Mouse (Mus musculus): Measurements from ENCODE around the gene Ism2. TPM values are rescaled to one million over a fixed set of nuclear protein-coding genes. Genes with fewer than 3 reads are reported as not detected.

The Ism2 gene
- total RNA-seq, 4 experiments from 2014 or later, result 0.29 TPM; not detected in 2

DNA sequence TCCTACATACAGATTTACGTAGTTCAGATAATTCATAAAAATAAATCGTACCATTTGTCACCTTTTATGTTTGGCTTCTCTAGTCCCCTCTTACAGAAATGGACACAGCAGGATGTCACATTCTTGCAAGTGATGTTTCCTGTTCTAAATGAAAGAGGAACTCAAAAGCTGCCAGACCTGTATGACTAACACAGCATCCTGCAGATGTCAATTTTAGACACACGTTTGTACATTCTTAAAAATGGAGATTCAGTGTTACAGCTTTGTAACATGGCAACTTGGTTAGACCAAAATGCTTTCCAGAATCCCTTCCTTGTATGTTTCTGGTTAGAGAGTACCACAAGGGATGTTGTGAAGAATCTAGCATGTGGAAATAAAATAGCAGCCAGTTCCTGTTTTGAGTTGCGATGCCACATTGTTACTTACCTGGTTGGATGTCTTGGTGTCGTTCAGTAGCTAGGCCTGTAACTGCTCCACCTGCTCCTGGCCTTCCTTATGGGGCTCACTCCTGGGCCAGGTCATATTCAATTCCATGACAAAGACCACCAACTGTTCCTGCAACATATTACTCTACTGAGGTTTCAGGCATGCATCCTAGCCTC is 62.5 kb downstream of the Ism2 start:
- no peak for DNase-seq (ENCODE audit: low spot score in 2 of 2)

DNA sequence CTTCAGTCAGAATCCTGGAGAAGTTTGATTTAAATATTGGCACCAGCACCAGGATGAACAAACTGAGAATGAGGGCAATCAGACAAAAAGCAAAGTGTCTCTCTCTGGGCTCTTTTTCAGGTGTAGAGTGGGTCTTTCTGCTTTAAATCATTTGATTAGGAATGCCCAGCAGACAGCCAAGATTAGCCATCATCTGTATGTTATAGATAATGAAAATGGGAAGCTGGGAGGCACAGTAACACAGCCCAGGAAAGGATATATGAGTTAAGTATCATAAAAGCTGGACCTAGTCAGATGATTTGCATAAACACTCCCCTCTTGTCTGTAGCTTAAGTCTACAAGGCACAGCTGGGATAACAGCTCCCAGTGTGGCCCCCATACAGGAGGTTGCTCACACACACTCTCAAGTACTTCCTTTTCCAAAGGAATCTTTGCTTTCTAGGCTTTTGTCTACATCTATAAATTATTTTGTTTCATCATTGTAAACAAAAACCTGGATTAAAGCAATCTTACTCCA is 69.1 kb downstream of the Ism2 start:
- no peak for DNase-seq (ENCODE audit: low spot score in 2 of 2)

DNA sequence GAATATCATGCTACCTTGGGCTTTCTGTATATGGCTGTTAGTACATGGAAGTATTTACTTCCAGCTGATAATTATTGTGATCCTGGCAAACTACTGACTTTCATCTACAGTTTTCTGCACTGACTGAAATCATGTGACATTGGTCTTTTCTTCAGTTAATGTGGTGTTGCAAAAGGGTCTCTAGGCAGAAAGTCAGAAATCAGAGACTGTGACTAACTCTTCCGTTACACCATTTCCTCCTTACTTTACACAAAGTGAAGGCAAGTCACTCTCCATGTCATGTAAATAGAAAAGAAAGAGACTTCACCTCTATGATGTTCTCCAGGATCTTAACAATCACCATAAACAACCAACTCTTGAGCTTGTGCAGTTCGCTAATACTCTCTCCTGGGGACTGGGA is 69.9 kb downstream of the Ism2 start:
- DNase-seq (ENCODE audit: low spot score in 2 of 2), result no peak

Small RNAs within 50 kb of the gene (microRNA-seq; reads per million reads assigned to microRNA genes)
- 0 reads per million in 2 experiments for gene Gm47293

Other genes starting within 250 kb of the Ism2 start
- gene Ngb, start 197.2 kb downstream of the Ism2 start, total RNA-seq (2022), result 1 to 10 TPM; 2.6 to 4.2 (median 3.4) TPM
- 10 to 100 TPM; 51.9 to 56.0 (median 54.8) TPM for gene Gstz1, start 152.5 kb downstream of the Ism2 start, total RNA-seq (2022)
- gene Pomt2, start 151.7 kb downstream of the Ism2 start, total RNA-seq (2022), result 10 to 100 TPM; 18.0 to 19.8 (median 18.7) TPM
- 1 to 10 TPM; 3.1 to 4.5 (median 4.2) TPM for gene Samd15, start 100.0 kb downstream of the Ism2 start, total RNA-seq (2022)
- gene Tmed8, start 99.3 kb downstream of the Ism2 start, total RNA-seq (2022), result 10 to 100 TPM; 25.6 to 32.4 (median 29.0) TPM
- 1 to 10 TPM; 1.4 to 4.1 (median 2.7) TPM for gene Noxred1, start 61.0 kb downstream of the Ism2 start, total RNA-seq (2022)
- 10 to 100 TPM; 56.4 to 62.0 (median 61.4) TPM for gene Vipas39, start 33.4 kb downstream of the Ism2 start, total RNA-seq (2022)
- gene Ahsa1, start 33.2 kb downstream of the Ism2 start, total RNA-seq (2022), result 100 to 1,000 TPM; 150 to 192 (median 175) TPM
- gene Sptlc2, start 88.7 kb upstream of the Ism2 start, total RNA-seq (2022), result 10 to 100 TPM; 32.5 to 50.1 (median 37.4) TPM
- gene Slirp, start 144.2 kb upstream of the Ism2 start, total RNA-seq (2022), result 100 to 1,000 TPM; 102 to 127 (median 112) TPM
- 10 to 100 TPM; 21.4 to 29.0 (median 24.3) TPM for gene Alkbh1, start 144.3 kb upstream of the Ism2 start, total RNA-seq (2022)
- gene Snw1, start 172.6 kb upstream of the Ism2 start, total RNA-seq (2022), result 10 to 100 TPM; 59.6 to 69.6 (median 65.4) TPM
- not detected for gene Gm5788, start 195.0 kb upstream of the Ism2 start, total RNA-seq (2022)
- gene Gm8300, start 214.6 kb upstream of the Ism2 start, total RNA-seq (2022), result not detected